Mouse (Mus musculus): Measurements from ENCODE around the gene Napa.

The Napa gene

DNA sequence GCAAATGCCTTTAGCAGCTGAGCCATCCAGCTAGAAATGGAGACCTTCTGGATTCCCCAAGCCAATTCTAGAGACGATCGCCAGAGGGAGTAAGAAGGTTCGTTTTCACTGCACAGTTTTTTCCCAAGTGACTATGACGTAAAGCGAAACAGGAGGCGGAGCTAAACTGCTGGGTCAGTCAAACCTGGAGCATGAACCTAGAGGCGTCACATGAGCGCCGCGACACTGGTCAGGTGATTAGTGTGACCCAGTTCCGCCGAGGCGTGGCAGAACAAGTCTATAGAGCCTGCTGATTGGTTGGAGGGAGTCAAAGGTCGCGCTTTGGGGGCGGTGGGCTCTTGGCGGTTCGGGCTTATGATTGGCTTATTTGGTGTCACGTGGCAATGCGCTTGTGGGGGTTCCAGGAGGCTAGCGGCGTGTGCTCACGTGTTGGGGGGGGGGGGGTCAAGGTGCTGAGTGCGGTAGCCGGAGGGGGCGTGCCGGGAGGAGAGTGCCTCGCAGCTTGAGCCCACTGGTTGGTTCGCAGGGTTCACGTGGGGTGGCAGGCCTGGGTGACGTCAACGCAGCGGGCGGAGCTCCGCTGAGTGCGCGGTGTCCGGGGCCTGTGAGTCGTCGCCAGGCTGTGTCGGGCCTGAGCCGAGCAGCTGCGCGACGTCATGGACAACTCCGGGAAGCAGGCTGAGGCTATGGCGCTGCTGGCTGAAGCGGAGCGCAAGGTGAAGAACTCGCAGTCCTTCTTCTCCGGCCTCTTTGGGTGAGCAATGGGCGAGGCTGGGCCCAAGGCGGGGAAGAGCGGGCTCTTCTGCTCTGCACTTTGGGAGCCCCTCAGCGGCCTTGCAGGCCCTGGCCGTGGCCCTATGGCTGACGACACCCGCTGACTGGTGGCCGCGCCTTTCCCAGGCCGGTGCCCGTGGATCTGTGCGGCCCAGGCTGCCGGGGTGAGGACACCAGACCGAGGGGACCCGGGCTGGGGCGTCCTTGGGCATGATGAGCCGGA lies at the start of gene Napa:
Gene Napa (plus strand): TSS at position 438 of the 997 bp plus-strand sequence.
- DNase-seq (ENCODE audit: low read depth, low spot score), result peak; percentile 99

DNA sequence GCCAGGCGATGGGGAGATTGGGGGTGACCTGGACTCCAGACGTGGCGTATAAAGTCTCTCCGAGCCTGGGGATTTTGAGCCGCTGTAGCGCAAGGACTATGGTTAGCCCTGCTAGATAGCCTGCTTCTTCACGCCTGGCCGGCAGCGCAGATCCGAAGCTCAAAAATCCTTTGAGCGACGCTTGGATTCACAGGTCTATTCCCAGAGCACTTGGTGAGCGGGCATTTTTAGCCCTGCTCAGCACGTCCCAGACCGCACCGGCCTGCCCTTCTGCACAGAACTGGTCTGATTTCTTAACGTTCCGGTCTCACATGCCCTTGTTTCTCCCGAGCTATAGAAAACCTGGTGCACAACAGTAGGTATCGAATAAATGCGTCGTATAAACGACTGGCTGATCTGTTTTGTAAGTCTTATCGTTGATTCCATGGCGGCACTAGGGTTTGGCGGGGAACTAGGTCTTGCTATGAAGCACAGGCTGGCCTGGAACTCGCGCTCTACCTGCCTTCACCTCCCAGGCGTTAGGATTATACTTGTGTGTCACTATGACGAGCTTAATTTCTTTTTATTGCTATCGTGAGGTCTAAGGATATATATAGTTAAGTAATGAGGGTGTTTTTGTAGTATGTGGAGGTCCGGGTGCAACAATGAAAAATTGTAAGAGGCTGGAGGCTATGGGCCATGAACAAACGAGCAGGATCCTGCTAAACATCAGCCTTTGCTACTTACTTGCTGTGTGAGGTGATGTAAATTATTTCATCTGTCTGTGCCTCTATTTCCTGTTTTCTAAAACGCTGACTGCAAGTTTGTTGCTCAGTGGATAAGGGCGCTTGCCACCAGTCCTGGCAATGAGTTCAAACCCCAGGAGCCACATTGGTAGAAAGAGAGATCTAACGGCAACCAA lies 49.3 kb upstream of the Napa start:
- DNase-seq (ENCODE audit: low read depth, low spot score), result peak; percentile 39

DNA sequence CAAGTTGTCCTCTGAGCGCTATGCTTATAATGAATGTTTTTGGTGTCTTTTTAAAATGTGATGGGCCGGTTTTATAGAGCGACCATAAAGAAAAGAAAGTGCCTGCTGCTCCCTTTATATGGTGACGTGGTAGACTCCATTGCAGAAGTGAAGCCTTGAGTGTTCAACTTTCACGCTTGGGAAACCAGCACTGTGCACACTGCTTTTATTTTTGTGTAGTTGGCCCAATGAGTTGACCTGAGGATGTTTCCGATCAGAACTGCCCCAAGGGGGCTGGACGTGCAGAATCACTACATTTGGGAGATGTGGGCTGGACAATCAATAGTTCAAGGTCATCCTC lies 48.7 kb upstream of the Napa start:
- DNase-seq (ENCODE audit: low read depth, low spot score), result no peak

DNA sequence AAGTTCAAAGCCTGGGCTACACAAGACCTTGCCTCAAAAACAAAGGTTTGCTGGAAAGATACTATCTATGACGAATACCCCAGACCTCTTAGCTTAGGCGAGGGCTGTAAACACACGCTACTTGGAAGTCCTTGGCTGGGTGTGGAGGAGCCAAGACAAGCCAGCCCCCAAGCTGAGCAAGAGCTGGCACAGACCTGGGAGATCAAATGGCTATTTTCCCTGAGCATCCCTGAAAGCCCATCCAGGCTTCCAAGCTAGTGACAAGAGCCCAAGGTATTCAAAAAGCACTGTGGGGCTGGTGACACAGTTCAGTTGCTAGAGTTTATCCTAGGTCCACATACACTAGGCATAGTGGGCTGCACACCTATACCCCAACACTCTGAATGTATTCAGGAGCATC lies 47.7 kb upstream of the Napa start:
- no peak for DNase-seq (ENCODE audit: low read depth, low spot score)

DNA sequence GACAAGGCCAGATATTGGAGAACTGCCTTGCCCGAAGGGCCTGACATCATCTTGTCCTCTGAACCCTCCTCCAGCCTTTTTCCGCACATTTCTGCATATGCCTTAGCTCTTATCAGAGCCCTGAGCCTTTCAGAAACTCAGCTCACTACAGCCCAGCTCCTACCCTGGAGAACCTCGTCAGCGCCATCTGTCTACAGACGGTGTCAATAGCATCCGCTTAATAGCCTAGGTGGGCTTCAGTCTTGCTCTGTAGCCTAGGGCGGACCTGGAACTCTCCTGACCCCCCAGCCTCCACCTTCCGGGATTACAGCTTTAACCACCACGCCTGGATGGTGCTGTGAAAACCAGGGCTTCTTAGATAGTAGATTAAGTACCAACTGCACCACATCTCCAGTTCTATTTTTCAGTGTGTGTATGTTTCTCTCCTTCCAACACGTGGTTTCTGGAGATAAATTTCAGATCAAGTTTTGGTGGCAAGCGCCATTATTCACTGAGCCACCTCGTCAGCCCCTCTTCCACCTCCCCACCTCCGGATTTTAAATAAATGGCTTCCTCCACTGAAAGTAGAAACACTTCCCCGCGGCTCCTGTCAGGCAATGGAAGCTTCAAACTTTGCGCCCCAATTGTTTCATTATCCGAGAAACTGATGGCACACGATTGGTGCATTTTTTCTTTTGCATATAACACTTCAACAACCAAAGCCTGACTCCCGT lies 46.2 kb upstream of the Napa start:
- peak; percentile 89 for DNase-seq (ENCODE audit: low read depth, low spot score)

- DNase-seq (ENCODE audit: low read depth, low spot score), result peak; percentile 97
Measured at GRCm38 (mm10) chr7:16052684-16053083, 45.6 kb upstream of the Napa start.

DNA sequence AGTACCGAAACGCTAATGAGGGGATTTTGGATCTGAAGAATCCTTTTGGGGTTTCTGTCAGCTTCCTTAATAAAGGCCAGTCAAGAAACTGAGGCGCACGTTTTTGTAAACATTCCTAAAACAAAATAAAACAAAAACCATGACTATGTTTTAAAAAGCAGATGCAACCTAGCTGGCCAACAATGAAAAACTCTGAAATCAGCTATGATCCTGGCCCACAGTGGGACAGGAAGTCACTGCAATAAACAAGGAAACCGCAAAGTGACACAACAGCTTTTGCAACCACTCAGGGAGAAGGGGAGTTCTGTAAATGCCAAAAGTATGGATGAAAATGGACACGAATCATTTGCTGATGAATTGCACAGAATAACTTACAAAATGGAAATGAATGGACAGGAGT lies 45.2 kb upstream of the Napa start:
- DNase-seq (ENCODE audit: low read depth, low spot score), result no peak

GRCm38 (mm10) chr7:16054966-16055365 lies 43.3 kb upstream of the Napa start:
- no peak for DNase-seq (ENCODE audit: low read depth, low spot score)

DNA sequence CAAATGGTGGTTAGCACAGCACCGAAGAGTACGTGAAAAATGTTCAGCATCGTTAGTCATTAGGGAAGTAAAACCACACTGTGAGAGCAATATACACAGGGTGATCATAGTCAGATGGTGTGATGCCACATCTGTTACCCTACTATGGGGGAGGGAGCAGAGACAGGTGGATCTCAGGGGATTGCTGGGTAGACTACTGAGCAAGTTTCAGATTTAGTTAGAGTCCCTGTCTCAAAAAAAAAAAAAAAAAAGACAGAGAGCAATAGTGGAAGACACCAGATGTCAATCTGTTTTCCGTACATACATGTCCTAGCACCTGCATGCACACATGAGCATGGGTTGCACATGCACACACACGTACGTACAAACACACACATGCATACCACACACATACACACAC lies 42.6 kb upstream of the Napa start:
- DNase-seq (ENCODE audit: low read depth, low spot score), result peak; percentile 39

- DNase-seq (ENCODE audit: low read depth, low spot score), result peak; percentile 80
Measured at GRCm38 (mm10) chr7:16056459-16057135, 41.7 kb upstream of the Napa start.

DNA sequence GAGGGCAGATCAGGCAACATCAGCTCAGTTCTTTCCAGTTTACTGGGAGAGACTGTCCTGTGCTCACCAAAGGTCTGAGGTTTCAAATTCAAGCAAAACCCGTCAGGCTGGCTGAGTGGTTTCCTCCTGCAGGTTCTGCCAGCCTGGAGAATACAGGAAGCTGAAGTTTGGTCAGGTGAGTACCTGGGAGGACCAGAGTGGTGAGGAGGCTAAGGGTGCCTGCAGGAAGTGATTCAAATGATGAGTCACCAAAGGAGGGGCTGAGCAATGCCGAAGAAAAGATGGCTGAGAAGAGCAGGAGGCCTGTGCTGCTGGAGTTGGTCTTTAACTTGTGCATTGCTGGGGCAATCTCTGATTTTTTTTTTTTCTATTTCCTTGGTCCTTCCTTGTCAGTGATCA lies 41.1 kb upstream of the Napa start:
- DNase-seq (ENCODE audit: low read depth, low spot score), result peak; percentile 80

DNA sequence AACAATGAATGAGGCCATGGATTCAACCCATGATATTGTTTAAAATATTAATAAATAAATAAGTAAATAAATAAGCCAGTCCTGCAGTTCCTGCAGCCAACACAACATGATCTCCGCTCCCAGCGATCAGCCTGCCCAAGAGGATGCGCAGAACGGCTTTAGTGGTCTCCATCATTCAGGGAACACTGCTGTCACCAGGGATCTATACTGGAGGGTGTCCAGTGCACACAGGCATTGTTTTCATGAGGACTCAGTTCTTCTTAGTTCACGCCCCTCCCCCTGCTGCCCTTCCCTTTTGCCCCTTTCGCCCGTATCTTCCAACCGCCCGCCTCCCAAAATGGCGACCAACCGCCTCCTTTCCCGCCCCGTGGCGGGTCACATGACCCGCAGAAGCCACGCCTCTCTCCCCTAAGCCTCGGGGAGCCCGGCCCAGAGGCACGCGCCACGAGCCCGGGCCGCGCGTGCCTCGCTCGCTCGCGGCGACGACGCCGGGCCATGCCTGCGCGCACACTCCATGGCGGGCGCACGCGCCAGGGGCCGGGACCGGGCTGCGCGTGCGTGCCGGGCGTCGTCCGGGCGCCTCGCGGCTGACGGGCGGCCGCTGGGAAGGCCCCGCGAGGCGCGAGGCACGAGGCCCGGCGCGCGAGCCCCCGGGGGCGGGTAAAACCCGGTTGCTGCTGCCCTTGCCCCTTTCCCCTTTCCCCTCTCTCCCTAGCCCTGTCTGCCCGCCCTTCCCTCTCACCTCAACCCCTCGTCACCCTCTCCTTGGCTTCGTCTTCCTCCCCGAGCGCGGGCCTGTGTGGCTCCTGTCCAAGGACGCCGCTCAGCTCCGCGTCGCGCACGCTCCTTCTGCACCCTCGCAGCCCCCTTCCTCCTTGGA lies 36.8 kb upstream of the Napa start, which contains the start of gene Zfp541:
Gene Zfp541 (plus strand): TSS at position 596 of the 880 bp plus-strand sequence.
- no peak for DNase-seq (ENCODE audit: low read depth, low spot score)

GRCm38 (mm10) chr7:16062099-16062420 lies 36.2 kb upstream of the Napa start:
- no peak for DNase-seq (ENCODE audit: low read depth, low spot score)

DNA sequence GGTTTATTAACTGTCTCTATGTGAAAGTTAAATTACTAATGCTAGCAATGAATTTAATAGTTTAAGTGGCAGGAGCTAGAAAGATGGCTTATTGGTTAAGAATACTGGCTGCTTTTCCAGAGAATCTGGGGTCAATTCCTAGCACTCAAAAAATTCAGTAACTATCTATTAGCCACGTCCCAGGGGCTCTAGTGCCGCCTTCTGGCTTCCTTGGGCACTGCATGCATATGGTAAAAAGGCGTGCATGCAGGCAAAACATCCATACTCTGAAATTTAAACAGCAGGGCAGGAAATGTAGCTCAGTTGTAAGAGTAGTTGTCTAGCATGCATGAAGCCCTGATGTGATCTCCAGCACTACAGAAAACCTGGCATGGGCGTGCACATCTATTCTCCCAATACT lies 34.8 kb upstream of the Napa start:
- DNase-seq (ENCODE audit: low read depth, low spot score), result peak; percentile 56

DNA sequence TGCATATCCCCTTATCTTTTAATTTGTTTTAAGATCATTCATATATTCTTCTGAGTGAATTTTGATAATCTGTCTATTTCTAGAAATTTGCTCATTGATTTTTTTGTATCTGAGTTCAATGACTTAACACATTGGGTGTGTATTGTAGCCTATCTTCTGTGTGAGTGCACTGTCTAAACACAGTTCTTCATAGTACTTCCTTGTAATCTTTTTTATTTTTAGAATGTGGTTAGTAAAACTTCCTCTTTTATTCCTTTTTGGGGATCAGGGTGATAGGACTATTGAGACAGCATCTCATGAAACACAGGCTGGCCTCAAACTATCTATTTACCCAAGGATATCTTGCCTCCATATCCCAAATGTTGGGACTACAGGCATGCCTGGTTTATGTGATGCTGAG lies 27.4 kb upstream of the Napa start:
- DNase-seq (ENCODE audit: low read depth, low spot score), result no peak

- DNase-seq (ENCODE audit: low read depth, low spot score), result no peak
Measured at GRCm38 (mm10) chr7:16071906-16072305, 26.4 kb upstream of the Napa start.

DNA sequence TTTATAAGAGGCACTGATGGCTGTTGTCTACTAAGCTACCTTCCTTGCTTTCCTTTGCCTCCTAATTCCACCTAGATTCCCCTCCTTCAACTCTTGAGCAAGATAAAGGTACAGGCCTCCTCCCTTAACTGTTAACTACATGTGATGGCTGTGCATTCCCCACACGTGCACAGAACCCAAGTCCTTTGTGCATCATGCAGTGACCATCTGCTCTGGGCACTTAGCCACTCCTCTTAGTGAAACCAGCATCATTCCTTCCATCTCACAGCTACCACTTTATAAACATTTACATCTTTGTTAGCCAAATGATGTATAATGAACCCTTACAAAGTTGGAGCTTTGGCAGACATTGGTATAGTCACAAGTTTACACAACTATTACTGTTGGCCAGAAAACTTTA lies 18.3 kb upstream of the Napa start:
- no peak for DNase-seq (ENCODE audit: low read depth, low spot score)

- DNase-seq (ENCODE audit: low read depth, low spot score), result no peak
Measured at GRCm38 (mm10) chr7:16080581-16080980, 17.7 kb upstream of the Napa start.

DNA sequence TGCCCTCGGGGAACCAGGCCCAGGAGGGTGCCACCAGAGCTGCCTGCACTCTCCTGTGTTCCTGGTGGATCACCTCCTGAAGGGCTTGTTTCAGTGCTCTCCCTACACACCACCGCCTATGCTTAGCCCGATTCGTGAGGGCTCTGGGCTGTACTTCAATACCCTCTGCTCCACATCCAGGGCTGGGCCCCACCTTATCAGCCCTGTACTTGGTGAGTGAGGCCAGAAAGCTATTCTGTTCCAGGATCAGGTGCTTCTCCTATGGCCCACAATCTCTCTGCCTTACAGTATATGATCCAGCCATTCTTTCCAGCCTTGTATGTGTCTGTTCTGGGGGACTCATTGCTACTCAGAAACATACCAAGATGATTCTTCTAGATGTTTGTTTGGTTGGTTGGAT lies 14.9 kb upstream of the Napa start:
- DNase-seq (ENCODE audit: low read depth, low spot score), result no peak

DNA sequence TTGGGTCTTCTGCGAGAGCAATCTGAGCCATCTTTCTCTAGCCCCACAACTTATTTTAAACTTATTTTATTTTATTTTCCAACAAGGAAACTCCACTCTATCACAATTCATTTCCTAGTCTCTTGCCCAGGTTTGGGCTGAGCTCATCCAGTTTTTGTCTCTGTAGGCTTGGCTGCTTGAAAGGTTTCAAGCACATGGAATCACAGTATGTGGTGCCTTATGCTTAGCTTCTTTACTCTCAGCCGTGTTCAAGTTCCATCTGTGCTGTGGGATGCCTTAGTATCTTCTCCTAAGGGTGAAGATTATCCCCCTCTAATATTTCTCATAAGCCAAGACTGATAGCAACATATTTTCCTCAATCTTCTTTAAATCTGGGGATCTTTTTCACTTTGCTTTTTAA lies 10.7 kb upstream of the Napa start:
- no peak for DNase-seq (ENCODE audit: low read depth, low spot score)
